Mouse (Mus musculus): ENCODE measurements at regions not wholly inside any gene's neighbourhood (a gene's known extent, or its start where the extent isn't known, plus 50 kb on each side); places are given as distances from the start of the nearest gene placed in this dataset.

DNA sequence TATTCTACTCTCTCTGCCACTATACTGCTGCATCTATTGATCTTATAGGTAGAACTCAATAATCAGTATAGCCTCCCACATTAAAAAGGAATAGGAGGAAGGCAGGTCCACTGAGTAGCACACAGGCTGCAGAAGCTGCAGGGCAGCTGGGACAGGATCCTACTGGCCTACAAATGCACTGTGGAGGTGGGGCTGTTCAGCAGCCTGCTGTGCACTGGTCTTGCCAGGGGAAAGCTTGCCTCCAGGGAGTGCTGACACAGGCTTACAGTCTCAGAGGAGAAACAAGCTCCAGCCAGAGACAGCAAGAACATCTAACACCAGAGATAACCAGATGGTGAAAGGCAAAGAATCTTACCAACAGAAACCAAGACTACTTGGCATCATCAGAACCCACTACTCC lies 176.1 kb downstream of the Atp6ap1l start:
- no peak overlapping the region for H3K4me2 ChIP-seq (replicated peaks)
- no peak for ATAC-seq (ENCODE audit: low FRiP score, low read depth)
- H3K27ac ChIP-seq (replicated peaks) = no peak overlapping the region
- no peak overlapping the region for H3K4me3 ChIP-seq
- no peak overlapping the region for H3K9ac ChIP-seq (replicated peaks)
- no peaks in the 10 kb centered on the region for H3K27me3 ChIP-seq
- H3K36me3 ChIP-seq = no peaks in the 10 kb centered on the region
- H3K4me1 ChIP-seq = no peaks in the 10 kb centered on the region
- no peaks in the 10 kb centered on the region for H3K9me3 ChIP-seq

DNA sequence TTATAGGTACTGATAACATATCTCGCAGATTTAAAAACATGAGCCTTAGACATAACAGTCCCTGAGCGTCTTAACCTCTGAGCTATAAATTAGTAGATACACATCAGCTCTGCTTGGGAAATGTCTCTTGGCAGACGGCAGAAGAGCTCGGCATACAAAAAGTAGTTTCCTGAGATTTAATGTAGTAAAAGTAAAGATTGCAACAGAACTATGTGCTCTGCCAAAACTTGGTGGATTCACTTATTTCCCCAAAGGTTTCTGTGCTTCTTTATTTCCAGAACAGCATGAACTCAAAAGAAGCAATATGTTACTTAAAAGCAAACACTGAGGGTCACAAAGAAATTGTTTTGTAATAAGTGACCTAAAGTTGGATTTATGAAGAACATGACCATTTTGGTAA lies 177.3 kb downstream of the Atp6ap1l start:
- Histone ChIP-seq H3K9ac (replicated peaks) (no peak overlapping the region), H3K9me3 (no peaks in the 10 kb centered on the region), H3K4me3 (no peak overlapping the region), H3K27me3 (no peaks in the 10 kb centered on the region), H3K4me1 (0 out of 2 replicates have a peak, but pooled peaks cover 3% of the 10 kb centered on the region), H3K36me3 (no peaks in the 10 kb centered on the region), H3K27ac (replicated peaks) (no peak overlapping the region), H3K4me2 (replicated peaks) (no peak overlapping the region)
- ATAC-seq (ENCODE audit: low FRiP score, low read depth) = no peak
- 87% methylated on average over 4 of the region's 4 CpGs for WGBS

DNA sequence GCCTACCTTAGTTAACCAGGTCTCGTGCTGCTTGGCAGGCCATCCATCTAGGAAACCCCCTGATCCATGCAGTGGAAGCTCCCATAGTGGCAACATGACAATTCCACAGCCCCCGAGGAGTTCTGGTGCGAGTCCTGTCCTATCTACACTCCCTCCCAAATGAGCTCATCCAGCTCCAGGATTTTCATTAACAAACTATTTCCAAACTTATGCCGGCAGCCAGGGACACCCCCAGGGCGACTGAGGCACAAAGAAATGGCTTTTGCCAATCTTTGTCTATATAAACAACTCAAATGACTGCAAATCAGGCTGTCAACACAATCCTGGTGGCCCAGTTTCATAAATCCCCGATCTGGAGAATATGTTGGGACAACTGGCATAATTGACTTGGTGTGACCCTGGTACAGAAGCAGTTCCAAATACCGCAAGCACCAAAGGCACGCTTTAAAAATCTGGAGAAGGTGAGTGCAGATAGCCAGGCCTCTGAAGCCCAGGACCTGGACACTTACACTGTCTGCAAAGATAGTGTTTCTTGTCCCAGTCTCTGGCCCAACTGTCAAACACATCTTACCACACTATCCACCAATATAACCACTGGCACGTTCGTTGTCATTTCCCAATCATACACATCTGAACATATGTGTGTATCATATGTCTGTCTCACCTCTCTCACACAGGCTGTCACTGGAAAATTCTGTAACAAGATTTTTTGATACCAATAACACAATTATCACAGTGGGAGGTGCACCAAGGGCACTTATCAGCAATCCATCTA lies 179.9 kb downstream of the Atp6ap1l start:
- H3K4me3 ChIP-seq = no peak overlapping the region
- H3K27me3 ChIP-seq = no peaks in the 10 kb centered on the region
- WGBS = 89% methylated on average over 10 of the region's 10 CpGs

DNA sequence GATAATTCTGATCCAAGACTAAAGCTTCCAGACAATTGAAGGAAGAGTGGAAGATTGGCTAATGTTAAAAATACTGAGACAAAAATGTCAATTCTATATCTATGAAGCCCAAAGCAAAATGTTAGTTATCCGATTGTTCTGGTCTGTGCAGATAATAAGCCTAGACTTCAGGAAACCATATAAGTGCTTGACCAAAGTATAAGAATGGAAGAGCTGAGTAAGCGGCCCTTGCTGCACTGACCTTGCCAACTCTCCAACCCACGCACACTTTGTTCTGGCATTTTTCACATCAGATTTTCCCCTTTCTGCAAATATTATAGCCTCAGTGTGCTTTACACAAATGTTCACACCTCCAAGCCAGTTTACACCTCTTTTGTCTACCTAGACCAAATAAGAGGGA lies 180.6 kb downstream of the Atp6ap1l start:
- no peaks in the 10 kb centered on the region for H3K9me3 ChIP-seq
- H3K36me3 ChIP-seq = no peaks in the 10 kb centered on the region
- H3K4me2 ChIP-seq (replicated peaks) = no peak overlapping the region
- 0 out of 2 replicates have a peak, but pooled peaks cover 3% of the 10 kb centered on the region for H3K4me1 ChIP-seq
- no peaks in the 10 kb centered on the region for H3K27me3 ChIP-seq
- no peak overlapping the region for H3K27ac ChIP-seq (replicated peaks)
- no peak overlapping the region for H3K4me3 ChIP-seq
- 98% methylated on average over 3 of the region's 3 CpGs for WGBS
- no peak overlapping the region for H3K9ac ChIP-seq (replicated peaks)
- ATAC-seq (ENCODE audit: low FRiP score, low read depth) = no peak

More for the DNA sequence above, 179.9 kb downstream of the Atp6ap1l start:
- Histone ChIP-seq H3K36me3 (no peaks in the 10 kb centered on the region), H3K4me2 (replicated peaks) (no peak overlapping the region), H3K27ac (replicated peaks) (no peak overlapping the region), H3K9ac (replicated peaks) (no peak overlapping the region), H3K9me3 (no peaks in the 10 kb centered on the region), H3K4me1 (0 out of 2 replicates have a peak, but pooled peaks cover 3% of the 10 kb centered on the region)
- no peak for ATAC-seq (ENCODE audit: low FRiP score, low read depth)

DNA sequence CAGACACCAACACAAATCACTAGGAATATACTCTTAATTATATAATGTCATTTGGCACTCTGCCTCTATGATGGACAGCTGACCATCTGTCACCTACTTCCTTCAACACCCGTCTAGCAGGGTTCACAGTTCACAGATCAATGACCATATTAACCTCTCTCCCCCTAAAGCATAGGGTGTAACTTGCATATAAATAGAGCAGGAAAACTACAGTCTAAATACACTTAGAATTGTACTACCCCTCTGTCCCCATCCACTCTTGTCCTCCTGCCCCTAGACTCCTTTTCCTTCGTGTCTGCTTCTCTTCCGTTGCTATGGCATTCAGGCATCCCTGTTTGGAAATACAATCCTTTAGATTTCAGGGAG lies 181.6 kb downstream of the Atp6ap1l start:
- WGBS = 44% methylated on average over 3 of the region's 3 CpGs
- Histone ChIP-seq H3K27ac (replicated peaks) (no peak overlapping the region), H3K9me3 (no peaks in the 10 kb centered on the region), H3K36me3 (no peaks in the 10 kb centered on the region), H3K27me3 (no peaks in the 10 kb centered on the region), H3K4me1 (0 out of 2 replicates have a peak, but pooled peaks cover 3% of the 10 kb centered on the region), H3K4me3 (no peak overlapping the region), H3K9ac (replicated peaks) (no peak overlapping the region), H3K4me2 (replicated peaks) (no peak overlapping the region)
- ATAC-seq (ENCODE audit: low FRiP score, low read depth) = no peak; the same call in 1 of the 2 replicates

DNA sequence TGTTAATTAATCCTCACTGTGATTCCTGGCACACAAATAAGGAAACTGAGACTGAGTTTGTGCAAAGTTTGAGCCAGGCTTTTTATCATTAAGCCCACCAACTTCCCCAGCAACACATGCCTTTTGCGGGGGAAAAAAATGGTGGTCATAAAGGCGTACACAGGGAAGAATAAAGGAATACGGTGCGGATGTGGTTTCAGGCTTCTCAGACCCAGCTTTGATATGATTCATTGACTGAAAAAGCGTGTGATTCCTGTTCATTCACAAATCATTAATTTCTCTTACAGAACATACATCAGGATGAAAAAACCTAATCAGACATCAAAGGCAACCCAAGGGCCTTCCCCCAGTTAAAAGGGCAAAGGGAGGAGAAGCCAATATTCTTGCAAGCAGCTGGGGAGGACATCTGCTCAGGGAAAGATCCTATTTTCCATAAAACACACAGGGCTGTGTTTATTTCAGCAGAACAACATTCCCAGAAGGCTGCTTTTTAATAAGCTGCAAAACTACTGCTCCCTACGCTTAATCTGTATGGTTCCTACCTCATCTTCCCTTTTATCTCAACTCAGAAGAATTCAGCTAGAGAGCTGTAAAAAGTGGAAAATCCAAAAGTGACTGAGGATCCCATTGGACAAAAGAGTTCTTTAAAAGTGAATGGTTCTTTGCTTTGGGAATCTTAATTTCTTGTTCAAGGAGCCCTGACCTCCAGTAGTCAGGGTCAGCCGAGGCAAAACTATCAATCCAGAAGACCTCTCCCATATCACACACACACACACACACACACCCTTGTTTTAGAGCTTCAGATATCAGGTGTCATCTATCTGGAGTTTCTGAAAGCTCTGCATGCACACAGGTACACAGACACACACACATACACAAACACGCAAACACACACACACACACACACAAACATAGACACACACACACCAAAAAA lies 182.3 kb downstream of the Atp6ap1l start:
- H3K4me3 ChIP-seq = no peak overlapping the region
- no peaks in the 10 kb centered on the region for H3K36me3 ChIP-seq
- peak; percentile 38; the same call in 1 of the 2 replicates for ATAC-seq (ENCODE audit: low FRiP score, low read depth)
- H3K27me3 ChIP-seq = no peaks in the 10 kb centered on the region
- H3K27ac ChIP-seq (replicated peaks) = no peak overlapping the region
- H3K9me3 ChIP-seq = no peaks in the 10 kb centered on the region
- WGBS = 73% methylated on average over 8 of the region's 8 CpGs
- no peak overlapping the region for H3K4me2 ChIP-seq (replicated peaks)
- 0 out of 2 replicates have a peak, but pooled peaks cover 3% of the 10 kb centered on the region for H3K4me1 ChIP-seq
- H3K9ac ChIP-seq (replicated peaks) = no peak overlapping the region

DNA sequence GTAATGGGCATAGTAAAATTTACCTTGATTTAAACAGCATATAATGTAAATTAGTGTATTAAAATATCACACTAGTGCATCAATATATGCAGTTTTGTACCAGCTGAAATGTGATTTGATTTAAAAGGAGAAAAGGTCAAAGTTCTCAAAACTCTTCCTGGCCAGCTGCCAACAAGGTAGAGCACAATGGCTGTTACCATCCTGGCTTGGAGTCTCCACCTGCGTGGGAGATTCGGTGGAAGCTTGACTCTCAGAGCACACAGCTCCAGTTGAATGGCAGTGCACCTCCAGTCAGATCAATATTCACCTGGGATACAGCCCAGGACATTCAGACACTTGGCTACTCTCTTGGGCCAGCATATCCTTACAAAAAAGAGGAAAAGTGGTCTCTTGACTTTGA lies 220.8 kb downstream of the Atp6ap1l start:
- no peak for ATAC-seq (ENCODE audit: low FRiP score, low read depth)
- H3K9me3 ChIP-seq = no peaks in the 10 kb centered on the region
- WGBS = 94% methylated on average over 2 of the region's 2 CpGs
- no peaks in the 10 kb centered on the region for H3K27me3 ChIP-seq
- H3K36me3 ChIP-seq = no peaks in the 10 kb centered on the region
- H3K27ac ChIP-seq (replicated peaks) = no peak overlapping the region
- H3K4me3 ChIP-seq = no peak overlapping the region
- no peak overlapping the region for H3K9ac ChIP-seq (replicated peaks)
- no peaks in the 10 kb centered on the region for H3K4me1 ChIP-seq
- H3K4me2 ChIP-seq (replicated peaks) = no peak overlapping the region

DNA sequence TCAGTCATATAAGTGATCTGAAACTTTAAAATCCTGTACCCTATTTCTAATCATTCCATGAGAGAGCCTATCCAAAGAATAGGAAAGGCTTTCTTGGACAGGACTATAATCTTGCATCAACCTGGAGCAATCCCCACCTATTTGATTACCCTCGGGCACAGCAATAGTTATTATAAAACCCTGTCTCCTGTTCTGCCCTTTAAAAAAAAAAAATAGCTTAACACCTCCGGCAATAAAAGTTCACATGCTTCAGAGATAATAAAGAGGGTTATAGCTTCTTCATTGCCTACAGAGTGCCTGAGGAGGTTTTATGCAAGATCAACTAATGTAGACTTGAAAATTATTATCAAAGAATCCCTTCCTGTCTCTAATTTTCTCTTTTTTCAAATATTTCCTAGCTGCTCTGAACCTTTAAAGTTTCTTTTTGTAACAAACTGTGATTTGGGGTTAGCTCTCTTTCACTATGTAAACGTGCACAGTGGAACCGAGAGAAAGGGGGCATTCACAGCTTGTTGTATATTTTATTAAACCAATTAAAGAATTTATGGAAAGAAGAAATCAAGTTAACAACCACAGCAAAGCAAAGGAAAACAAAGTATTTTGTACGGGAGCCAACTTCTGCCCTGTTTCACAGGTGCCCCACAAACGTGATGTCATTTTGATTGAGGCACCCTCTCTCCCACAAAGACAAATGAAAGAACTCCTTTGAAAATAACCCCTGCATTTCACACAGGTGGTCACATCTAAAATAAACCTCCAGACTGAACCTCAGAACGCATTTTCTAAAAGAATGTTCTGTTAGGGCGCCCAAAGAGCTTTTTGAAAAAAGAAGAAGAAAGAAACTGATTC lies 225.8 kb downstream of the Atp6ap1l start:
- Histone ChIP-seq H3K4me2 (replicated peaks) (no peak overlapping the region), H3K4me1 (no peaks in the 10 kb centered on the region), H3K36me3 (no peaks in the 10 kb centered on the region), H3K9me3 (no peaks in the 10 kb centered on the region), H3K9ac (replicated peaks) (no peak overlapping the region), H3K27ac (replicated peaks) (no peak overlapping the region), H3K4me3 (no peak overlapping the region), H3K27me3 (no peaks in the 10 kb centered on the region)
- 76% methylated on average over 8 of the region's 8 CpGs for WGBS
- ATAC-seq (ENCODE audit: low FRiP score, low read depth) = no peak

DNA sequence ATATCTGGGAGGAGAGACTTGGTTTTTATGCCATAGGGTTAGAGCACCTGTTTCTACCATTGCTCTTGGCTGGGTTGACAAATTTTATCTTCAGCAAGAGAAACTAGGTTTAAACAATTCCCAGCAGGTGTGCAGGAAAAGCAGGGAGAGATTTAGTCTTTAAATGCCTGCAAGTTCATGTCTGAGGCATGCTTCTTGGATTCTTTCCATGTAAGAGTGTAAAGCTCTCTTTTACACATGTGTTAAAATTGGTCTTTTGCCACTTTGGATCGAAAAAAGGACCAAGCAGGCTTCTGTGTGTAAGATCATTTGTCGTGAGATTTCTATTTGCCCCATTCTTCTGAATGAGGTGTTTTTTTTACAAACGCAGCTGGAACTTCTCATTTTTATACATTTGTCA lies 231.3 kb downstream of the Atp6ap1l start:
- WGBS = 91% methylated on average over 3 of the region's 3 CpGs
- Histone ChIP-seq H3K36me3 (no peaks in the 10 kb centered on the region), H3K4me1 (no peaks in the 10 kb centered on the region), H3K9me3 (no peaks in the 10 kb centered on the region), H3K27me3 (no peaks in the 10 kb centered on the region), H3K9ac (replicated peaks) (no peak overlapping the region), H3K4me3 (no peak overlapping the region), H3K4me2 (replicated peaks) (no peak overlapping the region), H3K27ac (replicated peaks) (no peak overlapping the region)
- ATAC-seq (ENCODE audit: low FRiP score, low read depth) = no peak

DNA sequence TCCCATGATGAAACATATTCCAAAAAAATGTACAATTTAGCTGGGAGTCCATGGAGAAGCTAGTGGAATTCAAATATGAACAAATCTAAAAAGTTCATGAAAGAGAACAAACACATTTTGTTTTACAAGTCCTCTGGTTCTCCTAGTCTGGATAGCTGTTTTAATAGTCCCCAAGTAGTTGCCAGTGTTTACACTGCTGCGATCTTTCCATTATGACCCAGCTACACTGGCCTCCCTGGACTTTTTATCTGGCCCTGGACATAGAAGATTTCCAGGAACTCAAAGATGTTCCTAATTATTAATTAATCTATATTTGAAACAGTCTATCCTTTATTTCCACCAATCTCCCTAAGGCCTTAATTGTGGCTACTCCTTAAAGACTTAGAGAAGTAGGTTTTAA lies 232.1 kb downstream of the Atp6ap1l start:
- Histone ChIP-seq H3K4me2 (replicated peaks) (no peak overlapping the region), H3K4me3 (no peak overlapping the region), H3K4me1 (no peaks in the 10 kb centered on the region), H3K36me3 (no peaks in the 10 kb centered on the region), H3K9ac (replicated peaks) (no peak overlapping the region), H3K27ac (replicated peaks) (no peak overlapping the region), H3K27me3 (no peaks in the 10 kb centered on the region), H3K9me3 (no peaks in the 10 kb centered on the region)
- no peak for ATAC-seq (ENCODE audit: low FRiP score, low read depth)
- WGBS = 94% methylated on average over 1 of the region's 1 CpGs

DNA sequence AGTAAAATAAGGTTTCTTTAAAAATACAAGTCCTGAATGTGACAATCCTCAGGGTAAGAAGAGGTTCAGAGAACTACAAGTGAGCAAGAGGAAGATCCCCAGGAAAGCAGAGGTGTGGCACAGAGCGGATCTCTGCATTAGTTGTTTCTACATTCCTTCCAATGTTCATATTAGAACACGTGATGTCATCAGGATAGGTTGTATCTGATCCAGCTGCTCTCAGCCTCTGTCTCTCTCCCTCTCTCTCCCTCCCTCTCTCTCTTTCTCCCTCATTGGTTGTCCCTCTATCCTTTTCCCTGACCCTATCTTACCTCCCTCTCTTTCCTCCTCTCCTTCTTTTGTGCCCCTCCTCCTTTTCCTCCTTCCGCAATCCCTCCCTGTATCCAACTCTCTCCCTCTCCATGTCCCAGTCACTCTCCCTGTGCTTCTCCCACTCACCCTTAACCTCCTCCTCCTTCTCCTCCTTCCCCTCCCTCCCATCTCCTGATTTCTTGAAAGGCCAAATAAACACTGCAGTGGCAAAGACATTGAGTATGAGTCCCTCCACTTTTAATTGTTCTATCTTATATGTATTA lies 243.5 kb downstream of the Atp6ap1l start:
- H3K4me3 ChIP-seq = no peak overlapping the region
- WGBS = 55% methylated on average over 3 of the region's 3 CpGs
- H3K9me3 ChIP-seq = no peaks in the 10 kb centered on the region
- H3K4me1 ChIP-seq = peaks cover 4% of the 10 kb centered on the region; the same call in 1 of the 2 replicates
- no peak overlapping the region for H3K4me2 ChIP-seq (replicated peaks)
- H3K27ac ChIP-seq (replicated peaks) = no peak overlapping the region
- H3K27me3 ChIP-seq = peaks cover 11% of the 10 kb centered on the region
- no peaks in the 10 kb centered on the region for H3K36me3 ChIP-seq
- no peak for ATAC-seq (ENCODE audit: low FRiP score, low read depth)
- no peak overlapping the region for H3K9ac ChIP-seq (replicated peaks)
